Mouse (Mus musculus): ENCODE results near the gene Olfr543. TPM values are rescaled to one million over a fixed set of nuclear protein-coding genes. Genes with fewer than 3 reads are reported as not detected.

The Olfr543 gene
- total and polyA plus RNA-seq, 3 experiments: 0.12 to 0.61 TPM; not detected in 1

DNA sequence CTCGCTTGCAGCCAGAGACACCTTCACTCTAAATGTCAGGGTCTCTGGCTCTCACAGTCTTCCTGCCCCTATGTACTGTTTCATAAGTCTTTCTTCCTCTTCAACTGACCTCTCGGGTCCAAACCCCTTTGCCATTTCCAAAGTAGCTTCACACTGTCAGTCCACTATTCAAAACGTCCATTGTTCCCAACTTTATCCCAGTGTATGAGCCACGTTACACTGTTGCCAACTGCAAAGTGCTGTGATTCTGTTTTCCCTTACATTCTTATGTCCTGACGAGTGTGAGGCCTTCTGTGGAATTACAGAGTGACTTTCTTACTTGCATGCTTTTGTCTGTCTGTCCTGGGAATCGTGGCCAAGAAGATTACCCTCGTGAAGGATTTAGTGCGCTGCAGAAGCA lies 13.9 kb downstream of the Olfr543 start:
- TF ChIP-seq USF1 (IDR thresholded peaks at IDR 0.05; ENCODE audit: low read depth, low read length) (no peak), ETS1 (IDR thresholded peaks at IDR 0.05; ENCODE audit: low read depth, low read length) (no peak), UBTF (IDR thresholded peaks at IDR 0.05; ENCODE audit: borderline replicate concordance, insufficient read depth, low read depth, low read length) (no peak), MAFK (IDR thresholded peaks at IDR 0.05; ENCODE audit: borderline replicate concordance, low read depth, low read length) (no peak), GATA1 (IDR thresholded peaks at IDR 0.05; ENCODE audit: low read depth, low read length) (no peak), POLR2AphosphoS5 (IDR thresholded peaks at IDR 0.05; ENCODE audit: borderline replicate concordance, low read depth, low read length) (no peak), MAZ (IDR thresholded peaks at IDR 0.05; ENCODE audit: low read depth, low read length) (no peak), MYC (IDR thresholded peaks at IDR 0.05; ENCODE audit: low read depth, low read length) (no peak), MAX (IDR thresholded peaks at IDR 0.05; ENCODE audit: low read length) (no peak), ZNF384 (IDR thresholded peaks at IDR 0.05; ENCODE audit: low read depth, low read length) (no peak), TCF12 (IDR thresholded peaks at IDR 0.05; ENCODE audit: low read depth, low read length) (no peak), JUND (IDR thresholded peaks at IDR 0.05; ENCODE audit: low read depth, low read length) (no peak), GABPA (IDR thresholded peaks at IDR 0.05; ENCODE audit: low read depth, low read length) (no peak)
- H3K4me1 ChIP-seq (ENCODE audit: control insufficient read depth in 1 of 2, insufficient read depth in 2 of 2, low read length in 2 of 2): no peaks in the 10 kb centered on the region
- H3K9ac ChIP-seq (ENCODE audit: control insufficient read depth, low read depth, low read length, poor library complexity, severe bottlenecking): no peak overlapping the region

DNA sequence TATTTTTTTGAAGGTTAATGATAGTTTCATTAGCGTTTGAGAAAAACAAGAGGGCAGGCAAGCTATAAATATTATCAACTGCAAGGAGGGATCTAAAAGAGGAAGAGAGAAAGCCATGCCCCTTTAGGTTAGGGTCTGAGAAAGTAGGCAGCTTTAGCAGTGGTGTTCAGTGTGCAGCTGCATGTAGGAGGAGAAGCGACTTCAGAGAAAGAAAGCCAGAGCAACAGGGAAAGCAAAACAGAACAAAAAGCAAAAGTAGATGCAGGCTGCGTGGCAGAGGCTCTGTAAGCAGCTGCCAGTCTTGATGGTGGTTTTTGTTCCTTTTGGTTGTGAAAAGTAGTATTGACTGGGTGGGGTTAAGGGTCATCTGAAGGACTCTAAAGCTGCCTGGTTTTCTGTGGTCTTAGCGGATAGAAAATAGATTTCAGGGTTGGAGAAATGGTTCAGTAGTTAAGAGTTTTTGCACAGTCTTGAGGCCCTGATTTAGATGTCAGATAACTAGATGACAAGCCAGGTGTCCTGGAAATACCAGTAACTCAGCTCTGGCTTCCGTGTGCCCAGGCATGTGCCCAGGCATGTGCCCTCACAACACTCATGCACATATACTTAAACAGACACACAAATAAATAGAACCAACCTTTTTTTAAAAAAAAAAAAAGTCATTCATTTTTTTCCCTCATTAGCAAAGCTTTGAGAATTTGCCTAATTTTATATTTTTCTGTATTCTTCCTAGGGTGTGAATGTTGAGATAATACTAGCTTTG lies 22.7 kb downstream of the Olfr543 start:
- Histone ChIP-seq H3K4me3 (ENCODE audit: control insufficient read depth in 1 of 2, insufficient read depth in 1 of 2, low read depth in 2 of 2, low read length in 2 of 2) (no peak overlapping the region), H3K27me3 (ENCODE audit: control insufficient read depth in 1 of 2, insufficient read depth in 2 of 2, low read length in 2 of 2) (no peaks in the 10 kb centered on the region), H3K9ac (ENCODE audit: control insufficient read depth, low read depth, low read length, poor library complexity, severe bottlenecking) (no peak overlapping the region), H3K27ac (ENCODE audit: control insufficient read depth, low read depth, low read length) (no peak overlapping the region), H3K36me3 (ENCODE audit: control insufficient read depth in 1 of 2, insufficient read depth in 2 of 2, low read length in 2 of 2) (peaks cover 3 to 67% of the 10 kb centered on the region in 2 experiments; a peak in 3 of 4 replicates), H3K79me2 (ENCODE audit: control insufficient read depth, insufficient read depth, low read length, poor library complexity) (no peaks in the 10 kb centered on the region), H3K9me3 (replicated peaks; ENCODE audit: insufficient read depth, low read length) (no peaks in the 10 kb centered on the region), H3K4me1 (ENCODE audit: control insufficient read depth in 1 of 2, insufficient read depth in 2 of 2, low read length in 2 of 2) (no peaks in the 10 kb centered on the region)
- peak; percentile 32 for DNase-seq (ENCODE audit: low read depth, low spot score)
- TF ChIP-seq MEF2A (IDR thresholded peaks at IDR 0.05; ENCODE audit: extremely low read depth, insufficient replicate concordance, low read depth, low read length, poor library complexity, severe bottlenecking): no peak
- TF ChIP-seq TBP (IDR thresholded peaks at IDR 0.05; ENCODE audit: low read depth, low read length): no peak
- TF ChIP-seq UBTF (IDR thresholded peaks at IDR 0.05; ENCODE audit: borderline replicate concordance, insufficient read depth, low read depth, low read length): no peak
- no peak for TF ChIP-seq ZC3H11A (IDR thresholded peaks at IDR 0.05; ENCODE audit: low read depth, low read length)
- no peak for TF ChIP-seq CTCF (IDR thresholded peaks at IDR 0.05 in 2 of 3, conservative IDR thresholded peaks at IDR 0.05 in 1 of 3; ENCODE audit: control insufficient read depth in 1 of 3, insufficient read depth in 1 of 3, low read depth in 2 of 3, low read length in 3 of 3, poor library complexity in 1 of 3, severe bottlenecking in 1 of 3)
- TF ChIP-seq EP300 (IDR thresholded peaks at IDR 0.05; ENCODE audit: low read depth in 1 of 2, low read length in 2 of 2): no peak
- no peak for TF ChIP-seq HCFC1 (IDR thresholded peaks at IDR 0.05; ENCODE audit: low read depth, low read length)
- no peak for TF ChIP-seq NELFE (IDR thresholded peaks at IDR 0.05; ENCODE audit: low read depth, low read length)
- TF ChIP-seq MXI1 (IDR thresholded peaks at IDR 0.05; ENCODE audit: low read depth, low read length): no peak
- no peak for TF ChIP-seq NRF1 (IDR thresholded peaks at IDR 0.05; ENCODE audit: insufficient read depth, low read depth, low read length, poor library complexity, severe bottlenecking)
- no peak for TF ChIP-seq MAX (IDR thresholded peaks at IDR 0.05; ENCODE audit: low read length)
- no peak for TF ChIP-seq POLR2AphosphoS2 (IDR thresholded peaks at IDR 0.05; ENCODE audit: low read length)
- no peak for TF ChIP-seq BHLHE40 (IDR thresholded peaks at IDR 0.05; ENCODE audit: borderline replicate concordance, low read depth, low read length)

More for the DNA sequence above, 13.9 kb downstream of the Olfr543 start:
- Histone ChIP-seq H3K9me3 (replicated peaks; ENCODE audit: insufficient read depth, low read length) (no peaks in the 10 kb centered on the region), H3K27ac (ENCODE audit: control insufficient read depth, low read depth, low read length) (no peak overlapping the region), H3K79me2 (ENCODE audit: control insufficient read depth, insufficient read depth, low read length, poor library complexity) (no peaks in the 10 kb centered on the region), H3K36me3 (ENCODE audit: control insufficient read depth in 1 of 2, insufficient read depth in 2 of 2, low read length in 2 of 2) (peaks cover 0 to 33% of the 10 kb centered on the region in 2 experiments; a peak in 2 of 4 replicates), H3K4me3 (ENCODE audit: control insufficient read depth in 1 of 2, insufficient read depth in 1 of 2, low read depth in 2 of 2, low read length in 2 of 2) (no peak overlapping the region), H3K27me3 (ENCODE audit: control insufficient read depth in 1 of 2, insufficient read depth in 2 of 2, low read length in 2 of 2) (no peaks in the 10 kb centered on the region)
- DNase-seq (ENCODE audit: low read depth, low spot score): no peak

Measured in MEL (cell line).